Mouse (Mus musculus) R1 (cell line): Measurements from ENCODE around the gene Magea8.
"Not testable (repeated sequence)": the region's sequence is repeated elsewhere in the genome, so short reads cannot be mapped to it uniquely, and the experiment has no call there.

ENCODE experiments used
- DNase-seq: peaks from one replicate; pipeline ENCODE4 v3.0.0-alpha.2; 2018; ENCODE audit warnings: low read depth, low spot score

The Magea8 gene

DNA sequence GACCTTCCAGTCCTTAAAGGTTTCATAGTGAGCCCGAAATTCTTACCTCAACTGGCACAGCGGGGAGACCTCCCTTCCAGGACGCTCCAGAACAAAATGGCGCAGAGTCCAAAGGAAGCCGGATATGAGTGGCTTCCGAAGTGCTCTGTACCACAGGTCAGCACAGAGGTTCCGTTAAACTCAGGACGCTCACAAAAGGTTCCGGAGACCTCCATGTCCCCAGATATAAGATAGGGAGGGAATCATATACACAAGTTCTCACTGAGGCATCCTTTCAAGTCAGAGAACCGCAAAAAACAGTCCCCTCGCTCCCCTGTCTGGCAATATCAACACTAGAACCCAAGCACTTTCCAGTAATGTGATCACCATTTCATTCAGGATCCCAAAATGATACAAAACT is at the start of gene Magea8:
Gene Magea8, minus strand, starts transcription at position 101 of the 400 bp plus-strand sequence.
- DNase-seq, result not testable (repeated sequence)

DNA sequence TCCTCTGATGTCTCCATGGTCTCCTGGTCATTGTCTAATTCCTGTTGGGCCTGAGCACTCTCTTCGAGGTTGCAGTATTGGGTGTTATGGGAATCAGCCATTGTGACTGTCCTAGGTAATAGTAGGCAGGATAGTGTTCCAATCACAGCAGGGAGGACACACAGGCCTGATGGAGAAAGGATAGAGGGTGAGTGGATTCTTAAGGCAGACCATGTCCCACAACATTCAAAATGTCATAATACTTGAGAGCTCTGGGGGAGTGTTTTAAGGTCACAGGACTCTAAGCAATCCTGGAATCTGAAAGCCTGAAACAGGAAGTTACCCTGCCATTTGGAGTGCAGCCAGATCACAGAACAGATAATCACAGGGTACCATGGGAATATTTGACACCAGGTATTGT is 46.2 kb downstream of the Magea8 start, which contains the start of gene Magea3:
Gene Magea3, minus strand, starts transcription at position 101 of the 400 bp plus-strand sequence.
- DNase-seq, result not testable (repeated sequence)

DNA sequence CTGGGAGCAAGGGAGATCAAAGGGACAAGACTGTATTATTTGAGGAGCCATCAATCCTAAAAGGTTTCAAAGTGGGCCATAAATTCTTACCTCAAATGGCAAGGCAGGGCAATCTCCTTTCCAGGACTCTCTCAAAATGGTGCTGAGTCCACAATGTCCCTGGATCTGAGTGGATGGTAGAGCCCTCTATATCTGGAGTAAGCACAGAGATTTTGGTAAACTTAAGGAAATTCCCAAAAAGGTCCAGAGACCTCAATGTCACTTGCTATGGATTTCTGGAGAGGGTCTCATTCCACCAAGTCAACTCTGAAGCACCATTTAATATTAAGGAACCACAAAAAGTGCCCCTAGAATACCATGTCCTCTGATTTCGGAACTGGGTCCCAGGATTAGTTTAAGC is 59.8 kb downstream of the Magea8 start, which contains the start of gene Magea6:
Gene Magea6, minus strand, starts transcription at position 101 of the 400 bp plus-strand sequence.
- DNase-seq, result not testable (repeated sequence)
